Mouse (Mus musculus): ENCODE measurements around the gene Cdkn2b. TPM values are rescaled to one million over a fixed set of nuclear protein-coding genes. Genes with fewer than 3 reads are reported as not detected.

Gene Cdkn2b
- total RNA-seq, 2 experiments from 2014 or later: not detected

- ATAC-seq (replicated peaks; ENCODE audit: low FRiP score, poor library complexity, severe bottlenecking): no peak
These were observed 16.1 kb downstream of the Cdkn2b start, which contains the start of gene Cdkn2a for GRCm38 (mm10) chr4:89294486-89295440. Gene Cdkn2a (minus strand): TSS chr4:89294653.

- ATAC-seq (replicated peaks; ENCODE audit: low FRiP score, poor library complexity, severe bottlenecking): no peak
These were observed 16.8 kb downstream of the Cdkn2b start for GRCm38 (mm10) chr4:89294091-89294485.

- no peak for ATAC-seq (replicated peaks; ENCODE audit: low FRiP score, poor library complexity, severe bottlenecking)
These were observed 17.3 kb downstream of the Cdkn2b start for GRCm38 (mm10) chr4:89293516-89293915.

- ATAC-seq (replicated peaks; ENCODE audit: low FRiP score, poor library complexity, severe bottlenecking): no peak
These were observed 21.8 kb downstream of the Cdkn2b start for GRCm38 (mm10) chr4:89289028-89289427.

GRCm38 (mm10) chr4:89286566-89286965 lies 24.3 kb downstream of the Cdkn2b start:
- ATAC-seq (replicated peaks; ENCODE audit: low FRiP score, poor library complexity, severe bottlenecking): no peak

- no peak for ATAC-seq (replicated peaks; ENCODE audit: low FRiP score, poor library complexity, severe bottlenecking)
These were observed 25.2 kb downstream of the Cdkn2b start for GRCm38 (mm10) chr4:89285688-89286087.

GRCm38 (mm10) chr4:89282661-89283060 lies 28.2 kb downstream of the Cdkn2b start:
- no peak for ATAC-seq (replicated peaks; ENCODE audit: low FRiP score, poor library complexity, severe bottlenecking)

- no peak for ATAC-seq (replicated peaks; ENCODE audit: low FRiP score, poor library complexity, severe bottlenecking)
These were observed 28.7 kb downstream of the Cdkn2b start for GRCm38 (mm10) chr4:89282036-89282566.

GRCm38 (mm10) chr4:89281236-89281635 lies 29.6 kb downstream of the Cdkn2b start:
- no peak for ATAC-seq (replicated peaks; ENCODE audit: low FRiP score, poor library complexity, severe bottlenecking)

- ATAC-seq (replicated peaks; ENCODE audit: low FRiP score, poor library complexity, severe bottlenecking): no peak
These were observed 31.2 kb downstream of the Cdkn2b start for GRCm38 (mm10) chr4:89279641-89280040.

- ATAC-seq (replicated peaks; ENCODE audit: low FRiP score, poor library complexity, severe bottlenecking): no peak
These were observed 33.4 kb downstream of the Cdkn2b start for GRCm38 (mm10) chr4:89277381-89277940.

GRCm38 (mm10) chr4:89276669-89277219 lies 34.1 kb downstream of the Cdkn2b start:
- ATAC-seq (replicated peaks; ENCODE audit: low FRiP score, poor library complexity, severe bottlenecking): no peak

GRCm38 (mm10) chr4:89275811-89276584 lies 34.8 kb downstream of the Cdkn2b start:
- ATAC-seq (replicated peaks; ENCODE audit: low FRiP score, poor library complexity, severe bottlenecking): no peak

- no peak for ATAC-seq (replicated peaks; ENCODE audit: low FRiP score, poor library complexity, severe bottlenecking)
These were observed 35.9 kb downstream of the Cdkn2b start for GRCm38 (mm10) chr4:89274829-89275548.

- ATAC-seq (replicated peaks; ENCODE audit: low FRiP score, poor library complexity, severe bottlenecking): no peak
These were observed 36.8 kb downstream of the Cdkn2b start for GRCm38 (mm10) chr4:89274006-89274405.

- no peak for ATAC-seq (replicated peaks; ENCODE audit: low FRiP score, poor library complexity, severe bottlenecking)
These were observed 37.3 kb downstream of the Cdkn2b start for GRCm38 (mm10) chr4:89273585-89273984.

- no peak for ATAC-seq (replicated peaks; ENCODE audit: low FRiP score, poor library complexity, severe bottlenecking)
These were observed 37.8 kb downstream of the Cdkn2b start for GRCm38 (mm10) chr4:89272961-89273540.

- no peak for ATAC-seq (replicated peaks; ENCODE audit: low FRiP score, poor library complexity, severe bottlenecking)
These were observed 38.6 kb downstream of the Cdkn2b start for GRCm38 (mm10) chr4:89272101-89272718.
